Comparison of ENCODE assay signal across 8 mouse cellular contexts in the genomic region with DNA sequence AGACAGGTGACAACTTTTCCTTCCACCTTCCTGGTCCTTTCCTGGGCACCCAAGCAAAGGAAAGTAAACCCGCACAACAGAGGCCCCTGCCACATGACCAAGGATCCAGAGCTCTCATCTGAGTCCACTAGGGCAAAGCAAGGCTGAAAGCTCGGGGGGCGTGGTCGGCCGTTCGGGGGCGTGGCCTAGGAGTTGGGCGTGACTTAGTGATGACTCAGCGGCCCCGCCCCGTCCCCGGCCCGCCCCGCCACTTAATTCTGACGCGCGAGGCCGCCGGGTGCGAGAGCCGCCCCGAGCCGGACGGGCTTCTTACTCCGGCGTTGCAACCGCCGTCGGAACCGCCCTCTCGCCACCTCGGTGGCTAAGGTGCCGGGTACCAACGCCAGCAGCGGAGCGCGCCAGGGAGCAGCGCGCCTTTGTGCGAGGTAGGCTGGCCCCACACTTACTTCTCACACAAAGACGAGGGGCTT.
DNase-seq lines count a peak whose midpoint lies in the region; ATAC-seq lines count a peak whose summit lies in the region.

No protein-coding gene starts in this region.

- DNase-seq in adrenal gland, adult (ENCODE audit: inconsistent age in 2 of 2, low spot score in 1 of 2): peak; percentile 92 to 98
- DNase-seq in embryo, embryonic 10.5 days (ENCODE audit: low spot score): peak; percentile 97
- DNase-seq in gastrocnemius, postnatal 10 days: peak; percentile 98
- DNase-seq in induced T-regulatory cell, adult 2 months (ENCODE audit: low read depth): peak; percentile 98
- peak; percentile 76 to 78 for DNase-seq in left cerebral cortex, adult 8-10 months (ENCODE audit: low spot score in 2 of 2)
- DNase-seq in right cerebral cortex, adult 18-20 months: peak; percentile 79
- peak; percentile 94 for DNase-seq in urinary bladder, adult 2 months (ENCODE audit: low spot score)

- ATAC-seq in megakaryocyte, adult 5-6 weeks (ENCODE audit: poor library complexity, severe bottlenecking): peak; percentile 81

Comparison
In these comparisons a context has a peak if more than half of its experiments do, and no peak if none do; other contexts are left out.
1. Peak in every context shown above with its lines: DNase-seq and ATAC-seq.